Mouse (Mus musculus) mesoderm, embryonic 11.5 days (tissue): Measurements from ENCODE around the gene Pomt2.
"Not testable (repeated sequence)": the region's sequence is repeated elsewhere in the genome, so short reads cannot be mapped to it uniquely, and the experiment has no call there.

ENCODE experiments used
- DNase-seq: peaks from one replicate; pipeline ENCODE4 v3.0.0-alpha.2; 2012; ENCODE audit warnings: low read depth, low spot score

The Pomt2 gene

GRCm38 (mm10) chr12:87147395-87148089 is at the start of gene Pomt2:
Gene Pomt2 (minus strand): TSS chr12:87147968.
- DNase-seq: peak; percentile 95

DNA sequence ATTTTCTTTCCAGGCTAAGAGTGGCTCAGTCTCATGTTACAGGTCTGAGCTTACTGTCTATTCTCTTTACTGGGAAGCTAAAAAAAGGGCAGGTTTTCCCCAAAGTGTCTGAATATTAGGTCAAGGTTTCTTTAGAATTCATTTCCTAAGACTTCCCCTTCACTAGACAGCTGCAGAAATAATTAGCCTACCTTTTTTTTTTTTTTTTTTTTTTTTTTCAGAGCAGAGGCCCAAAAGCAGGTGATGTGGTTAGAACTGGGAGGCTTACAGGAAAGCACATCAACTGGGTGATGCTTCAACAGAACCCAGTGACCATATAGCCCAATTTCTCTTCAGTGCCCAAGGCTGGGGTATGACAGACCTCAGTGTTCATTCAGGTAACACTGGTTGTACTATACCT is 48.5 kb upstream of the Pomt2 start:
- no peak for DNase-seq

DNA sequence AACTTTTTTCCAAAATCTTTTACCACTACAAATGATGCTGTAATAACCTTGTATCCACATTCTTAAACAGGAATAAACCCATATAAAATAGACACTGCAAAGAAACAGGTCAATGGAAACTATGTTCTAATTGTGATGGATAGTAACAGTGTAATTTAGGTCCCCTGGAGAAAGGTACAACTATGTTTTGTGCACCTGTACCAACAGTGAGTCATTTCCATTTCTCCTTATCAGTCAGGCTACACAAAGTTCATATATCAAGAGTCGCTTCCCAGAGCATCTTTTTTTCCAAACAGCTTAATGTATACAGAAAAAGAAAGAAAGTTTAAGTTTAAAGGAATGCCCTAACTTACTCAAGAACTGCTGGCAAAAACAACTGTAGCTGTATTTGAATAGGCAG is 47.3 kb upstream of the Pomt2 start:
- no peak for DNase-seq

GRCm38 (mm10) chr12:87193008-87193407 is 45.2 kb upstream of the Pomt2 start:
- no peak for DNase-seq

GRCm38 (mm10) chr12:87177631-87178030 is 29.9 kb upstream of the Pomt2 start:
- no peak for DNase-seq

DNA sequence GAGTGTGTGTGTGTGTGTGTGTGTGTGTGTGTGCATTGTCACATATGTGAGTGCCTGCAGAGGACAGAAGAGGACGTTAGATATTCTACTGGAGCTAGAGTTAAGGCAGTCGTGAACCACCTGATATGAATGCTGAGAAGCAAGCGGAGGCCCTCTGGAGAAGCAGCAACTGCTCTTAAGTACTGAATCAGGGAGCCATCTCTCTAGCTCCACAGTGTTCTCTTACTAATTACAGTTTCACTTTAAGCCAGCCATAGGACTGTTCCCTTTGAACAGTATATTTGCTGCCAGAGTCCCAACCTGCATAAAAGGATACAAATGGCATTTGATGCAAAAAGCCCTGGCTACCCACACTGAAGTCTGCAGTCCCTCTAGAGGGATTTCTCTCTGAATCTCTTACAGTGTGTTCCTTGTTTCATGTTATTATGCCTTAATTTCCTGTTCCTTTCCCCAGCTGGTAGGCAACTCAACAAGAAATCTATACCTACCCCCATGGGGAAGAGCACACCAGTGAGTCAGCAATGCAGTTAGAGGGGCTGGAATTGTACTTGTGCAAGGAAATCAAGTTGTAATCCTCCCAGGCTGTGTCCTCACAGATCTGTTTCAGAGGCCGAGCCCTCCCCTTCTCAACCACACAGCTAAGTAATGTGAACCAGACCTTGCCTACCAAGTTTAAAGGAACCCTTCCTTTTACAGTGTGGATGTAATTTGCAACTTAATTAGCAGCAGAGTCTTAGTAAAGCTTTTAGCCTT is 27.6 kb upstream of the Pomt2 start:
- no peak for DNase-seq

- DNase-seq: no peak
These were observed 13.0 kb upstream of the Pomt2 start for GRCm38 (mm10) chr12:87160815-87161214.

- DNase-seq: no peak
These were observed 12.5 kb upstream of the Pomt2 start for GRCm38 (mm10) chr12:87160310-87160709.

GRCm38 (mm10) chr12:87158099-87158498 is 10.3 kb upstream of the Pomt2 start:
- DNase-seq: no peak

GRCm38 (mm10) chr12:87157361-87157760 is 9.6 kb upstream of the Pomt2 start:
- no peak for DNase-seq

GRCm38 (mm10) chr12:87154448-87154847 is 6.7 kb upstream of the Pomt2 start:
- not testable (repeated sequence) for DNase-seq

- no peak for DNase-seq
These were observed 1.7 kb upstream of the Pomt2 start for GRCm38 (mm10) chr12:87149471-87149870.

- no peak for DNase-seq
These were observed 368 bp upstream of the Pomt2 start for GRCm38 (mm10) chr12:87148136-87148535.

DNA sequence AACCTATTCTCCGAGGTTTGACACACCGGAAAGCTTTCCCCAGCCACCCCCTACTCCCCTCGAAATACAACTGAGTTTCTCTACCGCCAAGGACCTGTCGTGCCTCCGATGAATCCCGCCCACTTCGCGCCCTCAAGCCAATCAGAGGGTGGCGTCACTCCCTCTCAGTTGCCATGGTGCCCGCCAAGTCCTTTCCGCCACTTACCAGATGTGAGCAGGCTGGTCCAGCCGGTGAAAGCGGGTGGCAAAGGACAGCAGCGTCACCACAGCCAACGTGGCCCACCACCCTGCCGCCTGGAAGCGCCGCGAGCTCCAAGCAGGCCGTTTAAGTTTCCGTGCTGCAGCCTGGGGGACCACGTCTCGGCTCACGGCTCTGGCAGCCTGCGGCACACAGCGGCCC is 802 bp downstream of the Pomt2 start, which contains the start of gene Gstz1:
Gene Gstz1 (plus strand): TSS at position 200 of the 400 bp plus-strand sequence.
- peak; percentile 92 for DNase-seq

DNA sequence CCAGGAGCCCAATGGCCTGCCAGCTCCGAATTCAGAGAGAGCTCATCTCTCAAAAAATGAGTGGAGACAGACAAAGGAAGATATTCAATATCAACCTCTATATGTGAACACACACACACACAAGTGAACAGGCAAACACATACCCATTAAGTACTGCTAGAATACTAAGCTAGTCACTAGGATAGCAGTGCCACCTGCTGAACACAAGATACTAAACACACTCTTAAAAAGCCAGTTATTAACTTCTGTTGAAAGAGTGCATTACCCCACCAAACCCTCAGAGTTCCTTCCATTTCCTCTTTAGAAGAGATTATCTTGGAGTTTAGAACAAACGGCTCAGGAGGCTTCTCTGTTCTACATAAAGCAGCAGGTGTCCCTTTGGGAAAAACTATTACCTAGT is 5.6 kb downstream of the Pomt2 start:
- DNase-seq: no peak

GRCm38 (mm10) chr12:87138768-87139167 is 9.0 kb downstream of the Pomt2 start:
- no peak for DNase-seq

GRCm38 (mm10) chr12:87138342-87138701 is 9.4 kb downstream of the Pomt2 start:
- no peak for DNase-seq

DNA sequence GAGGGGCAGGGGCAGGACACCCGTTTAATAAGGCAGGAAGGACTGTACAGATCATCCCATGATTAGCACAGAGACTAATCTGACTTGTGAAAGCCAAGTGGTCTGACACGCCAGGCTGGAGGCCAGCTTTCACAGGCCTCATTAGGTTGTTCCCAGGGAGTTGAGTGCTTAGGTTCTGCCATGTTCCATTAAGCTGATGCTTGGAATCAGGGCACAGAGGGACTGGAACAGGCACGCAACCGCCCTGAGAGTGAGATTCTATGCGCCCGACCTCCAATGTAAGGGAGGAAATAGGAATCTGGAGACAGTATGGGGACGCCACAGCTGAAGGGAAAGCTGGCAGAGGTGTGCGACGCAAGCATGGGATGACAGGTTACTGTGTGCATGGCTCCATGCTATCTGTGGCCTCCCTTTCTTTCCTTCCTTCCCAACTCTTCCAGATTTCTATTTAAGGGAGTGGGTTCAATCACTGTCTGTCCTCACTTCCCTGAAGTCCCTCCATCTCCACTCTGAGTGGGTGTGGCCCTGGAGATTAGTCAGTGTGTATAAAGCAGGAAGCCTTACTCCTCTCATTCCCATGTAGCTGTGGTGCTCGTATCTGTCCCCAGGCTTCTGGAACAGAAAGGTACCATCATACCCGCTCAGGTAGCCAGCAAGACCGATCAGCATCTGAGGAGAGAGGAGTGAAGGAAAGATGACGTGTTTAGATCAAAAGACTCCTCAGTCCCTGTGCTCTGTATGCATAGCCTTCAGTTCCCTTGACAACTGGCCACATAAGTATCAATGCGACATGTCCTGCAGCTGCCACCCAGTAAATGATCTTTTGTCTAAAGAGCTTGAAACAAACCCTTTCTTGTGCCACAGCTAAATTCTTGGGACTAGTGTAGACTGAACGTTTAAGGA is 10.1 kb downstream of the Pomt2 start:
- peak; percentile 41 for DNase-seq

- no peak for DNase-seq
These were observed 15.0 kb downstream of the Pomt2 start for GRCm38 (mm10) chr12:87132784-87133183.

- no peak for DNase-seq
These were observed 15.6 kb downstream of the Pomt2 start for GRCm38 (mm10) chr12:87132210-87132609.

DNA sequence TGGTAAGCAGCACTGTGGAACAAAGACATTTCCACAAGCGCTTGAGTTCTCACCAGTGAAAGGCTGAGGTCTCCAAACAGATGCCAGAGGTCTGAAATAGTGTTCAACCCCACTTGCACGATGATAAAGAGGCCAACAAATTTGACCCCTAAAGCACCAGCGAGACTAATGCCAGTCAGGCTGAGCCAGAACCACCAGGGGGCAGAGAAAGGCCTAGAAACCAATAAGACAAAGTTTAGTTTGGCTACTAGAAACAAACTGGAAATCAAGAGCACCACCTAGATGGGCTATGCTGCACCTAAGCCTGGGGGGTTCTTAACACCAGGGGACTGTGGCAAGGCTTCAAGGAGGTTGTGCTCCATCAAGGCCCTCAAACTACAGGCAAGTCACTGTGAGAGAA is 16.1 kb downstream of the Pomt2 start:
- peak; percentile 12 for DNase-seq

GRCm38 (mm10) chr12:87131181-87131580 is 16.6 kb downstream of the Pomt2 start:
- no peak for DNase-seq
